Mouse (Mus musculus) layer of hippocampus, postnatal 36 days (tissue): Measurements from ENCODE around the gene Hap1. TPM values are rescaled to one million over a fixed set of nuclear protein-coding genes. Genes with fewer than 3 reads are reported as not detected.
"Not testable (repeated sequence)": the region's sequence is repeated elsewhere in the genome, so short reads cannot be mapped to it uniquely, and the experiment has no call there.

Source experiments
- DNase-seq, 2 experiments: peaks; one replicate each; pipeline ENCODE4 v3.0.0; 2022
- total RNA-seq, 2 experiments: library from RNA; stranded (reverse); gene quantifications; 2 replicates each; pipeline ENCODE4 v1.2.3; 2021

The Hap1 gene
- total RNA-seq, 2 experiments from 2014 or later: 148 to 154 TPM

DNA sequence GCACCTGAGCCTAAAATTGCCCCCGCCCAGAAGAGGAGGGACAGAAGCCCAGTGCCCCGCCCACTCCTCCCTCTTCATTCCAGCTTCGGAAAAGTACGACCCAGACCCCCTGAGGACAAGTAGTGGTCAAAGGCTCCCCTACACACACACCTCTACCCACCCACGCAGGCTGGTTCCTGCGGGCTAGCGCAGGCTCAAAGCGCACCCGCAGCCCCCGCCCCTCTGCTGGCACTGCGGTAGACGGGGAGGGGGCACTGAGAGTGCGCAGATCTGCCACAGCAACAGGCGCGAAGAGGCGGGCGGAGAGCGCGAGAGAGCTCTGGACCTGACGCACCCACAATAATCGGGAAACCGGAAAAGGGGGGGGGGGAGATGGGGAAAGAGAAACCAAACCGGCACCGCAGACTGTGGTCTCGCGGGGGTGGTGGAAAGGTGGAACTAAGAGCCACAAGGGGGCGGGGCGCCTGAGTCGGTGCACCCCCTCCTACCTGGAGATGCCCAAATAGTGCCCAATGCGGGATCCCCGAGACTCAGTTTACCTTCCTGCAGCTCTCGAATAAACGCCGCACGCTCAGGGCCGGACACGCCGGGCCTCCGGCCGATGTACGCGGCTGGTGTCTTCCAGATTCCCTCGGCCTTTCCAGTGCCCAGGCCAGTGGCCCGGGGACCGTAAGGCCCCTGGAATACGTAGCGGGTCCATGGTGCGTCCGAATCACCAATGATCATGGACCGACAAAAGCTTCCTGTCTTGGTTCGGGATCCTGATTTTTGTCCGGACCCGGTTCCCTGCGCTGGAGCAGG, 577 bp downstream of the Hap1 start:
- DNase-seq: peak; percentile 49 to 66

GRCm38 (mm10) chr11:100352076-100352857, 3.7 kb downstream of the Hap1 start:
- DNase-seq: no peak

GRCm38 (mm10) chr11:100344269-100344668, 11.7 kb downstream of the Hap1 start:
- DNase-seq: no peak

DNA sequence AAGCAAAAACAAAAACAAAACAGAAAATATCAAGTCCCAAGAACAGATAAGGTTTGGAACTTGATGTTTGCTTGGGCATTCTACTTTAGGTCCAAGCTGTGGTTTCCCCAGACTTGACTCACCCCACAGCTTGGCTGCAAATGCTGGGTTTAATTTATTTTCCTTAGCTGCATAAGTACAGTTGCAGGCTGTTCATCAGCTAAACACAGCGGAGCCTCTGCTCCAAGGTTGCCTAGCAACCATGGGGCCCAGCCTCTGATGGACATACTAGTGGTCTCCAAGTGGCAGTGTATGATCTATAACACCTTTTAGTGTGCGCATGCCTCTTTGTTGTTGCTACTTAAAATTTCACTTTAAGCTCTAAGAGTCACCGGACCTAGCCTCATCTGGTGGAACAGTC, 20.2 kb downstream of the Hap1 start:
- no peak for DNase-seq

GRCm38 (mm10) chr11:100333944-100334457, 21.9 kb downstream of the Hap1 start, which contains the start of gene Gast:
TSS of gene Gast (plus strand) at chr11:100334407.
- no peak for DNase-seq

DNA sequence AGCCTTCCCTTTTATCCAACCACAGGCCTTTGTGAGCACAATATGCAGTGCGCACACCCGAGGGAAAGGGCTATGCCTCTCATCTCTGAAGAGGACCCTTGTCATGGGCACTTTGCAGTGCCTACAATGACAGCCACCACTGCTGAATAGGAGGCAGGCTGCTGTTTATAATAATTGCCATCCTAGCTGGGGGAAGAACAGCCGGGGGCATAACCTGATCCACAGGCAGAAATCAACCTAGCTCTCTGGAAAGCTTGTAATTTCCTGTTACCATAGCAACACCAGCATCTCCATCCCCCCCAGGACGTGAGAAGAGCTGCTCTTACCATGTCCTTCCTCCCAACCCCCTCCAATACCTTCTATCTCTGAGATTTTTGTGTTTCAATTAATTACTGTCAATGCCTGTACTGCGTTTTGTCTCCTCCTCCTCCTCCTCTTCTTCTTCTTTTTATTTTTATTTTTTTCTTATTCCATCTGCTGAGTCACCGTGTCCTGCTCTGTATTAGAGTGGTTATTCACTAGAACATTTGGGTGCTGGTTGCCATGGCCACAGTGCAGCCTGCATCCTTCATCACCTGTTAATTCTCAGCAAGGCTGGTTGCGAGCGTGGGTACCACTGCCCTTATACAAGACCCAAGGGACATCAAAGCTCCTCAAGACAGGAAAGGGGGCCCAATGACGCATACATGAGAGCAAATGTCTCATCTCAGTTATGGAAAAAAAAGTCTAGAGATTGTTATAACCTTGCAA, 23.0 kb downstream of the Hap1 start:
- peak; percentile 65 for DNase-seq

GRCm38 (mm10) chr11:100330816-100331375, 25.0 kb downstream of the Hap1 start:
- not testable (repeated sequence) for DNase-seq

DNA sequence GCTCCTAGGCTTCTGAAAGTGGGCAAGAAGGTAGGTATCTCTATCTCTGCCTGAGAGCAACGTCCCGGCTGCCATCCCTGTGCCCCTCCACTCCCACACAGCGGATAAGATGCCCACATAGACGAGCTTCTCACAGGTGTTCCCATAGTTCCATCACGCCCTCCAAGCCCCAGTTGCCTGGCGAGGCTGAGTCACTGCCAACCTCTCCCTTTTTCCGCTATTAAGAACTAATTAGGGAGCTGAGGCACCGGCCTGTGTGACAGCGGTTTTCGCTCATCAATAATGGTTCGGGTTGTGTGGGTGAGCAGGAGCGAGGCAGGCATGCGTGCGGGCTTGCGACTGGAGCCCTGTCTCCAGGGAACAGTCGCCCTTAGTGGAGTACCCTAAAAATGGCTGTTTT, 25.7 kb downstream of the Hap1 start:
- no peak for DNase-seq

DNA sequence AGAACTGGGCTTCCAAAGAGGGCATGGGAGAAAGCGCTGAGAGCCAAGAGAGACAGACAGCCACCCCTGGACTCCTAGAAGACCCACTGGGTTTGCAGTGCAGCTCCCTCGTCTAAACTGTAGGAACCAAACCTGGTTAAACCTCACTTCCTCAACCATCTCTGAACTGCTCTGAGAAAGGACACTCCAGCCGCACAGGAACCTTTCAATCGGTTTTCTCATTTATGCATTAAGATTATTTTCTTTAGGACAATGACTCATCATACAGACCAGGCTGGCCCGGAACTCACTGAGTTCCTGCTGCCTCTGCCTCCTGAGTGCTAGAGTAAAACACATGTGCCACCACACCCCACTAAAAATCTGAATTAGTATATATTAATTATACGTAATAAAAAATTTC, 28.2 kb downstream of the Hap1 start:
- no peak for DNase-seq

- DNase-seq: no peak
Measured at GRCm38 (mm10) chr11:100327316-100327715, 28.6 kb downstream of the Hap1 start.

DNA sequence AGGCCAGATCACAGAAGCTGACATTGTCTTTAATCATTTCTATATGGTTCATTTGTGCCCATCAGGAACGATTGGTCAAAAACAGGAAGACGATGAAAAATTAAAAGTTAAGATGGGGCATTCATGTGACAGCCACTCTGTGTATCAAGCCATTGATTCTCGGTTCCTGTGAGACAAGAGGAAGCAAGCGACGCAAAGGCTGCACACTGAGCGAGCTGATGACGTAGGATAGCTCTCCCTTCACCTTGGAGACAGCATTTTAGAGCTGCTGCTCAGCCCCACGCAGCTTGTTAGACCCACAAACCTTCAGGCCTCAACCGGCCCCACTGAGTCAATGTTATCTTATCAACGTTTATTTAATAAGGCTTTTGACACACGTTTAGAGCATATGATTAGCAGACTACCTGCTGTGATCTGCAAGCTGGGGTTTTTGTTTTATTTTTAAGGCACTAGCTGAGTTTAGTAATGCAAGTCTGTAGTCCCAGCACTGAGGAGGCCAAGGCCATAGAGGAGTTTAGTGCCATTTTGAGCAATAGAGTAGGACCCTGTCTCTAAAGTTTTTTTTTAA, 30.8 kb downstream of the Hap1 start:
- DNase-seq: no peak

DNA sequence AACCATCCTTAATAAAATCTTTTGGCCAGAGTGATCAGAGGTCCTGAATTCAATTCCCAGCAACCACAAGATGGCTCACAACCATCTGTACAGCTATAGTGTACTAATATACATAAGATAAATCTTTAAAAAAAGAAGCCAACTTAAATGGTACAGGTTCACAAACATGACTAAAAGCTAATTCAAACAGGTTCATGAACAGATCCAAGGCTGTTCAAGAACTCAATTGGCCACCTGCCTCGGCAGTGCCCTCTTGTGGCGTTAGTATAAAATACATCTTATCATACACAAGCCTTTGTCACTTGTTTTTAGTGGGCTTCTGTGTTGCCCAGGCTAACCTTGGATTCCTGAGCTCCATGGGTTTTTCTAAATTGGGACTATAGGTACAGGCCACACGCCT, 32.4 kb downstream of the Hap1 start:
- DNase-seq: no peak

GRCm38 (mm10) chr11:100322591-100323258, 33.2 kb downstream of the Hap1 start:
- DNase-seq: no peak

GRCm38 (mm10) chr11:100321479-100322305, 34.2 kb downstream of the Hap1 start:
- DNase-seq: not testable (repeated sequence)

DNA sequence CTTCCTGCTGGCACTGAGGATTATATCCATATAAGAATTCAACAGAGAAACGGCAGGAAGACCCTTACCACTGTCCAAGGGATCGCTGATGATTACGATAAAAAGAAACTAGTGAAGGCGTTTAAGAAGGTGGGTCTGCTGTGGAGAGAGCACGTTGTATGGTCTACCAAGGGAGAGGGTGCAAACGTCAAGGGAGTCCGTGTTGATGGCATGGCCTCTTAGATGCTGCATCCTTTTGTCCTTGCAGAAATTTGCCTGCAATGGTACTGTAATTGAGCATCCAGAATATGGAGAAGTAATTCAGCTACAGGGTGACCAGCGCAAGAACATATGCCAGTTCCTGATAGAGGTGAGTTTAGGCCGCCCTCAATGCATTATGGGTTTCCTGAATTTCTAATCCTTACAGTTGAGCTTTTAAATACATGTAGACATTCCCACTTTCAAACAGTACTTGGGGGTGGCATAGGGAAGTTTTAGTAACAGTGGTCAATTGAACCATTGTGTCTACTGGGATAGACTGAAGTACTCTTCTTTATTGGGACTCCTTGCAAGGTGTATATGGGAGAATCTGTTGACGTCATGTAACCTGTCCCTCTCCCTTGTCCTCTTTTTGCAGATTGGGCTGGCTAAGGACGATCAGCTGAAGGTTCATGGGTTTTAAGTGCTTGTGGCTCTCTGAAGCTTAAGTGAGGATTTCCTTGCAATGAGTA, 35.1 kb downstream of the Hap1 start:
- DNase-seq: not testable (repeated sequence)

DNA sequence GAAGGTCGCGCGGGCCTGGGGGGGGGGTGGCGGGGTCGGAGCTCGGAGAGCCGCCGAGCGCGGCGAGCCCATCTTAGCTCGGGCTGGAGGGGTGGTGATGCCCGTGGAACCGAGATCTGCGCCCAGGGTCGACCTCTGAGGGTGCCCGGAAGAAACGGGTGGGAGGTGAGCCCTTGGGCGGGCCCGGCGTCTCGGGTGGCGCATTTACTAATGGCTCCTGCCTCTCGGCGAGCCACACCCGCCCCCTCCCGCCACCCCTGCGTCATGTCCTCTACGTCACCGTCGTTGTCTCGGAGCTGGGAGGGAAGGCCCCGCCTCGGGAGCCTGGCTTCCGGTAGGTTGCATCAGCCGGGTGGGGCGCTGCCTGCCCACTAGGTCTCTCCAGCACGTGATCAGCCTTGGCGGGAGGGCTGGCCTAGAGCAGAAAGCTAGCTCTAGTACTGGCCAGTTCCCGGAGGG, 35.7 kb downstream of the Hap1 start:
- peak; percentile 92 to 93 for DNase-seq

GRCm38 (mm10) chr11:100319492-100320171, 36.3 kb downstream of the Hap1 start, which contains the start of gene Eif1:
TSS of gene Eif1 (plus strand) at chr11:100319885.
- DNase-seq: peak; percentile 100

DNA sequence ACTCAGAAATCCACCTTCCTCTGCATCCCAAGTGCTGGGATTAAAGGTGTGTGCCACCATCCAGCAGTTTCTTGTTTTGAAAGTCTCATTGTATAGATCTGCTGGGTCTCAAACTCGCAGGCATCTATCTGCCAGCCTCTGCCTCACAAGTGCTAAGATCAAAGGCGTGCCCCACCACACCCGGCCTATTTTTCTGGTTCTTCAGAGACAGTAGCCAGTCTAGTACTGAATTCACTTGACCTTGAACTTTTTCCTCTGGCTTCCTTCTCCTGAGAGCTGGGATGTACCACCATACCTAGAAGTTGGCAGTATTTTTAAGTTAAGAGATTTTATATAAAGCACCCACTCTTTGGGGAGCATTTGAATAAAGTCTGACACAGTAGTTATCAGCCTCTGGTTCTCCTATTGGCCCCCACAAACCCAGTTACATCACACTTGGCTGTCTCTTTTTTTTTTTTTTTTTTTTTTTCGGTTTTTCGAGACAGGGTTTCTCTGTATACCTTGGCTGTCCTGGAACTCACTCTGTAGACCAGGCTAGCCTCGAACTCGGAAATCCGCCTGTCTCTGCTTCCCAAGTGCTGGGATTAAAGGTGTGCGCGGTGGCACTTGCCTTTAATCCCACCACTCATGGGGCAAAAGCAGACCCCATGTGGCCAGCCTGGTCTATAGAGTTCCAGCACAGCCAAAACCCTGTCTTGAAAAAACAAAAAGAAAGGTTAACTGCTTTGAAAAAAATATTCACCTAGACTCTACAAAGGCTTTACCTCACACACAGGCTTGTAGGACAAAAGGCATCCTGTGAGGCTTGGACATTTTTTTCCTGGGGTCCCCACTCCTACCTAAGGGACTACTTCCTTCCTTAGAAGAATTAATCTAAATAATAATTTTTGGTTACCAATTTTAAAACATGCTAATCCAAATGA, 37.1 kb downstream of the Hap1 start:
- DNase-seq: no peak
